Mouse (Mus musculus) hindbrain, embryonic 16.5 days (tissue): ENCODE data around the gene Dock4. TPM values are rescaled to one million over a fixed set of nuclear protein-coding genes. Genes with fewer than 3 reads are reported as not detected.

Experiments used
- ATAC-seq: fragments of 200-750 bp; cut with Nextera tagmentation; 2 replicates; pipeline ENCODE4 v1.8.0; 2017; ENCODE audit warnings: moderate TSS enrichment, moderate library complexity
- H3K27ac ChIP-seq: fragments of 300-500 bp; sonication (generic); 2 replicates; pipeline ENCODE4 v1.5.1; 2014; ENCODE audit warnings: low read depth, mild to moderate bottlenecking, control low read depth, low read length, moderate library complexity
- H3K27me3 ChIP-seq: fragments of 300-500 bp; sonication (generic); replicated peaks from 2 replicates; pipeline ENCODE4 v1.6.1; 2014; ENCODE audit warnings: low read length; ENCODE audit not compliant: control insufficient read depth, insufficient read depth
- H3K36me3 ChIP-seq: fragments of 300-500 bp; sonication (generic); 2 replicates; pipeline ENCODE4 v1.6.1; 2014; ENCODE audit warnings: mild to moderate bottlenecking, low read length, moderate library complexity, mixed read lengths; ENCODE audit not compliant: control insufficient read depth, insufficient read depth
- H3K4me1 ChIP-seq: fragments of 300-500 bp; sonication (generic); 2 replicates; pipeline ENCODE4 v1.6.1; 2014; ENCODE audit warnings: low read depth, low read length; ENCODE audit not compliant: control insufficient read depth, insufficient read depth
- H3K4me2 ChIP-seq: fragments of 300-500 bp; sonication (generic); 2 replicates; pipeline ENCODE4 v1.6.1; 2014; ENCODE audit warnings: mild to moderate bottlenecking, low read length, control low read depth, moderate library complexity
- H3K4me3 ChIP-seq: fragments of 300-500 bp; sonication (generic); 2 replicates; pipeline ENCODE4 v1.5.1; 2014; ENCODE audit warnings: mild to moderate bottlenecking, low read length, control low read depth, moderate library complexity
- H3K9ac ChIP-seq: fragments of 300-500 bp; sonication (generic); 2 replicates; pipeline ENCODE4 v1.6.1; 2014; ENCODE audit warnings: low read depth, mild to moderate bottlenecking, control low read depth, low read length, moderate library complexity
- H3K9me3 ChIP-seq: fragments of 300-500 bp; sonication (generic); 2 replicates; pipeline ENCODE4 v1.6.1; 2014; ENCODE audit warnings: mild to moderate bottlenecking, low read length, moderate library complexity; ENCODE audit not compliant: control insufficient read depth
- WGBS: fragments of 180-500 bp; shearing (Covaris S2); extraction: QIAGEN DNeasy Blood & Tissue Kit; methylation state at CpG from one replicate; pipeline ENCODE4 v1.1.7; 2014; 5-methylcytosine and 5-hydroxymethylcytosine counted together
- polyA plus RNA-seq: library from polyadenylated mRNA; unstranded; fragments of >200 nt; fragmentation: Nextera tagmentation; extraction: Ambion mirVana; gene quantifications from 2 replicates; pipeline ENCODE4 v1.2.1, GENCODE M21; 2015

Gene Dock4
- polyA plus RNA-seq, 1 experiment from 2014 or later = 28.9 TPM

DNA sequence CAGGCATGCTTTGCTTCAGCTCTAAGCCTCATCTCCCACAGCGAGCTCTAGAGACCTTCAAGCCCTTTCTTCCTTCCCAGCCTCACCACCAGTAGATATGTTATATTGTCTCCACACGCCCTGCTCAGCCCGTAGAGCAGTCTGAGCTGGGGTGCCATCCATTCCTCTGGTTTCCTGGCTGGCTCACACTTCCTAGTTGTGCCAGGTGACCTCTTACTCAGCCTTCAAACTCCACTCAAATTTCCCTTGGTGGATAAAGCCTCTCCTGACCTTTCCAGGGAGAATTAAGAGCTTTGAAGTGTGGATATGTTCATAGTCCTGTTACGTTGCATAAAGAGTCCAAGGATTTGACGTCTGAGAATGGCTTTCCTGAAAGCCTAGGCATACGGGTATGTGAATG lies 68.3 kb downstream of the Dock4 start:
- H3K4me3 ChIP-seq = no peak overlapping the region
- 79% methylated on average over 6 of the region's 6 CpGs for WGBS

DNA sequence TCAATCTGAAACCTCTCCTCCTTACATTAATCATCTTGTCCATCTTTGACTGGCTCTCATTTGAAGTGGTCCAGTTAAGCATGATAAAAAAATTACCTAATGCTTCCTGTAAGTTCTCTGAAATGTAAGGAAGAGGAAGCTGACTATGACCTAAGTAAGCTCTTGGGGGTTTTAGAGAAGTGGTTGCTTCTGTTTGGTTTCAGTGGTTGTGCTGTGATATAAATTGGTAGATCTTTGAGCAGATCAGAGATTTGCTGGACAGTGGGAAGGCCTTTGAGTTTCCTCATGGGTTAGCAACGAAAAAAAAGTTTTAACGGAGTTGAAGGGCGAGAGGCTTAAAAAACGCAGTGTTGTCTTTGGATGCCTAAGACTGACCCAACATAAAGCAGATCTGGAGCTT lies 76.7 kb downstream of the Dock4 start:
- Histone ChIP-seq H3K4me1 (no peaks in the 10 kb centered on the region), H3K4me3 (no peak overlapping the region), H3K9me3 (no peaks in the 10 kb centered on the region), H3K9ac (no peak overlapping the region), H3K36me3 (no peaks in the 10 kb centered on the region), H3K27me3 (no peaks in the 10 kb centered on the region), H3K4me2 (no peak overlapping the region), H3K27ac (no peak overlapping the region)
- 91% methylated on average over 4 of the region's 4 CpGs for WGBS
- ATAC-seq = no peak

More for the DNA sequence above, 68.3 kb downstream of the Dock4 start:
- Histone ChIP-seq H3K9me3 (no peaks in the 10 kb centered on the region), H3K36me3 (no peaks in the 10 kb centered on the region), H3K27me3 (no peaks in the 10 kb centered on the region), H3K9ac (no peak overlapping the region), H3K27ac (no peak overlapping the region), H3K4me2 (no peak overlapping the region), H3K4me1 (peaks cover 15% of the 10 kb centered on the region)
- ATAC-seq = no peak

DNA sequence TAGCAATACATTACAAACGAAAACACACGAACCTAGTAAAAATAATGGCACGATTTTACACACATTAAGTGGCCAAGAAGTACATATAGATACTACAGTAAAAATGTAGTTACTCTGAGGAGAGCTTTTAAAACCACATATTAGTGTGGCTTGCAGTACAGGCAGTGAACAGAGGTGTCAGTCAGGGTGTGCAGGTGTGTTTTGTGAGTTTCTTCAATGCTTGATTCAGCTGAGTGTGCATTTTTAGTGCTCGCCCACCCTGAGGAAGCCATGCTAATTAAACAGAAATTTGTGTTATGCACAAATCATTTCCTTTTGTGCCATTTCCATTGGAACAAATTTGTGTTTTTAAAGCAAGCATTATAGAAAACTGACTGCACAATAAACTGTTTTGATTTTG lies 77.3 kb downstream of the Dock4 start:
- WGBS = 82% methylated on average over 4 of the region's 4 CpGs
- ATAC-seq = no peak
- Histone ChIP-seq H3K9ac (no peak overlapping the region), H3K4me3 (no peak overlapping the region), H3K9me3 (no peaks in the 10 kb centered on the region), H3K36me3 (no peaks in the 10 kb centered on the region), H3K27me3 (no peaks in the 10 kb centered on the region), H3K27ac (no peak overlapping the region), H3K4me1 (no peaks in the 10 kb centered on the region), H3K4me2 (no peak overlapping the region)

- no peak overlapping the region for H3K9ac ChIP-seq
- no peaks in the 10 kb centered on the region for H3K4me1 ChIP-seq
- no peak for ATAC-seq
- H3K4me3 ChIP-seq = no peak overlapping the region
- no peak overlapping the region for H3K27ac ChIP-seq
- H3K4me2 ChIP-seq = no peak overlapping the region
- no peaks in the 10 kb centered on the region for H3K9me3 ChIP-seq
- no peaks in the 10 kb centered on the region for H3K27me3 ChIP-seq
- H3K36me3 ChIP-seq = no peaks in the 10 kb centered on the region
- 83% methylated on average over 3 of the region's 3 CpGs for WGBS
These were observed 79.3 kb downstream of the Dock4 start for GRCm38 (mm10) chr12:40525045-40525444.

DNA sequence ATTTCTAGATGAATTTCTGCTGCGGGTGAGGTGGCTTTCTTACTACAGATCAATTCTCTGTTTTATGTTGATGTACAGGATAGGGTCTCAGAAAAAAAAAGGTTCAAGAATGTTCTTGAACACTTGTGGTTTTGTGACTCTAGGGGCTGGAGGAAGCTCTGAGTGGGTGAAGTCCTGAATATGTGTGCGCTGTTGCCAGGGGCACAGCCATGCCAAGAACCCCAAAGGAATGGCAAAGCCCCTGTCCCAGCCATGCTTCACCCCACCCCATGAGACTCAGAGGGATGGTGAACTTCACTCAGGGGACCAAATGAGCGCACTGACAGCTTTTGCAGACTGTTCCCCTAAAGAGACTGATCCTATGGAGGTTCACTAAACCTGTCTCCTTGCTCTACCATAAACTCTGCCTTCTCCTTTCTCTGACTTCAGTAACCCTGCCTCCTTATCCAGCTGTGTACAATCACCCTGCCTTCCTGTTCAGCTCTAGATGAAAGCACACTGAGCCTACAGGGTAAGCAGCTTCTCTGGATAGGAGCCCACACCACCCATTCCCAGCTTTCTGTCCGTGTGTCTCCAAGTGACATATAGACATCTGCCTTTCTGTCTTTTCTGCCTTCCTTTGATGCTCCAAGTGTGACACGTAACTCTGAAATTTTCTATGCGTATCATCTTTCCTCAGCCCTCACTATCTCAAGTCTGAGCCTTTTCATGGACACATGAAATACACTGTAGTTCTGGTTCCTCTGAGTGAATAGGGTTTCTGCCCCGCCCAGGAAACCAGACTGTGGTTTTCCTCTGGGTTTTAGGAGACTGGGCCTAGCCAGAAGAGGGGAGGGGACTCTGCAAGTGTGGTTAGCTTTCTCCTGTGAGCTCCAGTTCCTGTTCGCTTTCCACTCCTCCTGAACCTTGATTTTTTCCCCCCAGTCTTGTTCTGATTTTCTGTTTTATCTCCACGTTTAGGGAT lies 90.2 kb downstream of the Dock4 start:
- no peak overlapping the region for H3K4me2 ChIP-seq
- H3K4me3 ChIP-seq = no peak overlapping the region
- no peak overlapping the region for H3K27ac ChIP-seq
- H3K36me3 ChIP-seq = no peaks in the 10 kb centered on the region
- H3K9ac ChIP-seq = no peak overlapping the region
- ATAC-seq = no peak
- no peaks in the 10 kb centered on the region for H3K27me3 ChIP-seq
- H3K9me3 ChIP-seq = no peaks in the 10 kb centered on the region
- no peaks in the 10 kb centered on the region for H3K4me1 ChIP-seq
- 84% methylated on average over 9 of the region's 9 CpGs for WGBS

GRCm38 (mm10) chr12:40537826-40538225 lies 92.1 kb downstream of the Dock4 start:
- no peaks in the 10 kb centered on the region for H3K27me3 ChIP-seq
- no peak overlapping the region for H3K9ac ChIP-seq
- 90% methylated on average over 1 of the region's 1 CpGs for WGBS
- no peak overlapping the region for H3K4me2 ChIP-seq
- no peaks in the 10 kb centered on the region for H3K36me3 ChIP-seq
- no peak overlapping the region for H3K4me3 ChIP-seq
- ATAC-seq = no peak
- no peaks in the 10 kb centered on the region for H3K9me3 ChIP-seq
- no peak overlapping the region for H3K27ac ChIP-seq
- no peaks in the 10 kb centered on the region for H3K4me1 ChIP-seq

DNA sequence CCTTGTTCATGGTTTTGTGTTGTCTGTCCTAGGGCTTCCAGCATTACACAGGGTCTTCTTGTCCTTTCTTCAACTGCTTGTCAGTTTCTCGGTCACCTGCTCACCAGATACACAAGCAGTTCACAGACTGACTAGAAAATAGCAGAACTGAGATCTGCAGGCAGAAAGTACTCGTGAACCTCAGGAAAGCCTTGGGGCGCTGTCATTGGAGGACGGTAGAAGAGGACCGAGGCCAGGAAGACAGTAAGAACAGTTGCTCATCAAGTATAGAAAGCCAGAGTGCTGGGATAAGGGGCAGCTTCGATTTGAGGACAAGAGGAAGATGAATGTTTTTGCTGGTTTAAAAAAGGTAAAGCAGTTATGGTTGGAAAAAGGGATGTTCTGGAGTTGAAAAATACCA lies 92.6 kb downstream of the Dock4 start:
- Histone ChIP-seq H3K4me3 (no peak overlapping the region), H3K4me1 (no peaks in the 10 kb centered on the region), H3K9ac (no peak overlapping the region), H3K9me3 (no peaks in the 10 kb centered on the region), H3K27me3 (no peaks in the 10 kb centered on the region), H3K36me3 (no peaks in the 10 kb centered on the region), H3K4me2 (no peak overlapping the region), H3K27ac (no peak overlapping the region)
- WGBS = 89% methylated on average over 6 of the region's 6 CpGs
- no peak for ATAC-seq

DNA sequence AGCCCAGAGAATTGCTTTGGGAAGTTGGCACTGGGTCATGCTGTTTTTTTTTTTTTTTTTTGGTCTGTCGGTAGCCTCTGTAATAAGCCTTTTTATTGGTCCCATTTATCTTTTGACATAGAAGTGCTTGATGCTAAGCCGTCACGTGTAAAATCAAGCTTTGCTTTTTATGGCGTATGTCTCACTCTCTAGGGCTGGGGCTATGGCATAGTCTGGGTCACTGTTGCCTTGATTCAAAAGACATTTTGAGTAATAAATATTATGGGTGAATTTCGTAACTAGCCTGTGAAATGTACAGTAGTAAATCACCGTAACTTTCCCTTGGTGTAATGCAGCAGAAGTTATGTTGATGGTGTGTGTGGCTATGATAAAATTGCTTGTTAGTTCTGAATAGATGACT lies 93.0 kb downstream of the Dock4 start:
- Histone ChIP-seq H3K9me3 (no peaks in the 10 kb centered on the region), H3K27me3 (no peaks in the 10 kb centered on the region), H3K27ac (no peak overlapping the region), H3K4me3 (no peak overlapping the region), H3K36me3 (no peaks in the 10 kb centered on the region), H3K4me1 (no peaks in the 10 kb centered on the region; the same call in 1 of the 2 replicates), H3K4me2 (no peak overlapping the region), H3K9ac (no peak overlapping the region)
- 73% methylated on average over 6 of the region's 6 CpGs for WGBS
- no peak for ATAC-seq

GRCm38 (mm10) chr12:40544273-40544672 lies 98.5 kb downstream of the Dock4 start:
- 97% methylated on average over 3 of the region's 3 CpGs for WGBS
- no peaks in the 10 kb centered on the region for H3K36me3 ChIP-seq

More at GRCm38 (mm10) chr12:40544273-40544672, 98.5 kb downstream of the Dock4 start:
- no peak overlapping the region for H3K27ac ChIP-seq
- H3K4me1 ChIP-seq = no peaks in the 10 kb centered on the region; the same call in 1 of the 2 replicates
- H3K9ac ChIP-seq = no peak overlapping the region
- no peak overlapping the region for H3K4me2 ChIP-seq
- H3K9me3 ChIP-seq = no peaks in the 10 kb centered on the region
- no peak overlapping the region for H3K4me3 ChIP-seq
- no peak for ATAC-seq
- no peaks in the 10 kb centered on the region for H3K27me3 ChIP-seq
